Mouse (Mus musculus): ENCODE data around the gene Fgf12. TPM values are rescaled to one million over a fixed set of nuclear protein-coding genes. Genes with fewer than 3 reads are reported as not detected.

The Fgf12 gene
- polyA plus RNA-seq, 1 experiment from 2014 or later = 8.0 TPM

- H3K4me3 ChIP-seq (ENCODE audit: low read depth, low read length) = no peak overlapping the region
- no peaks in the 10 kb centered on the region for H3K9me3 ChIP-seq (ENCODE audit: control insufficient read depth, low read length)
- H3K36me3 ChIP-seq (ENCODE audit: control insufficient read depth, insufficient read depth, low read length) = no peaks in the 10 kb centered on the region
- H3K4me2 ChIP-seq (ENCODE audit: low read depth, low read length) = no peak overlapping the region
- no peak overlapping the region for H3K27ac ChIP-seq (replicated peaks; ENCODE audit: low read depth, low read length)
- H3K4me1 ChIP-seq (ENCODE audit: control insufficient read depth, insufficient read depth, low read length) = no peaks in the 10 kb centered on the region
- no peaks in the 10 kb centered on the region for H3K27me3 ChIP-seq (replicated peaks; ENCODE audit: control insufficient read depth, insufficient read depth, low read length)
- WGBS = 79% methylated on average over 5 of the region's 5 CpGs
- no peak overlapping the region for H3K9ac ChIP-seq (ENCODE audit: low read depth, low read length)
- DNase-seq (ENCODE audit: low spot score) = no peak
- ATAC-seq (ENCODE audit: low read depth) = no peak
Measured at GRCm38 (mm10) chr16:28631721-28632120, 121.1 kb downstream of the Fgf12 start.

- H3K36me3 ChIP-seq (ENCODE audit: control insufficient read depth, insufficient read depth, low read length) = no peaks in the 10 kb centered on the region
- DNase-seq (ENCODE audit: low spot score) = no peak
- no peaks in the 10 kb centered on the region for H3K4me1 ChIP-seq (ENCODE audit: control insufficient read depth, insufficient read depth, low read length)
- H3K9ac ChIP-seq (ENCODE audit: low read depth, low read length) = no peak overlapping the region
- H3K4me3 ChIP-seq (ENCODE audit: low read depth, low read length) = no peak overlapping the region
- H3K27ac ChIP-seq (replicated peaks; ENCODE audit: low read depth, low read length) = no peak overlapping the region
- no peaks in the 10 kb centered on the region for H3K27me3 ChIP-seq (replicated peaks; ENCODE audit: control insufficient read depth, insufficient read depth, low read length)
- no peak overlapping the region for H3K4me2 ChIP-seq (ENCODE audit: low read depth, low read length)
- no peaks in the 10 kb centered on the region for H3K9me3 ChIP-seq (ENCODE audit: control insufficient read depth, low read length)
- 87% methylated on average over 11 of the region's 11 CpGs for WGBS
- no peak for ATAC-seq (ENCODE audit: low read depth)
Measured at GRCm38 (mm10) chr16:28630771-28631484, 121.9 kb downstream of the Fgf12 start.

- WGBS = 82% methylated on average over 6 of the region's 6 CpGs
- 0 out of 2 replicates have a peak, but pooled peaks cover 6% of the 10 kb centered on the region for H3K9me3 ChIP-seq (ENCODE audit: control insufficient read depth, low read length)
- H3K4me3 ChIP-seq (ENCODE audit: low read depth, low read length) = no peak overlapping the region
- DNase-seq (ENCODE audit: low spot score) (no peak), ATAC-seq (ENCODE audit: low read depth) (no peak)
- no peaks in the 10 kb centered on the region for H3K4me1 ChIP-seq (ENCODE audit: control insufficient read depth, insufficient read depth, low read length)
- H3K27ac ChIP-seq (replicated peaks; ENCODE audit: low read depth, low read length) = no peak overlapping the region
- no peak overlapping the region for H3K4me2 ChIP-seq (ENCODE audit: low read depth, low read length)
- no peaks in the 10 kb centered on the region for H3K36me3 ChIP-seq (ENCODE audit: control insufficient read depth, insufficient read depth, low read length)
- H3K9ac ChIP-seq (ENCODE audit: low read depth, low read length) = no peak overlapping the region
- H3K27me3 ChIP-seq (replicated peaks; ENCODE audit: control insufficient read depth, insufficient read depth, low read length) = no peaks in the 10 kb centered on the region
Measured at GRCm38 (mm10) chr16:28626259-28626658, 126.6 kb downstream of the Fgf12 start.

- Histone ChIP-seq H3K27ac (replicated peaks; ENCODE audit: low read depth, low read length) (no peak overlapping the region; the same call in 1 of the 2 replicates), H3K36me3 (ENCODE audit: control insufficient read depth, insufficient read depth, low read length) (no peaks in the 10 kb centered on the region), H3K4me1 (ENCODE audit: control insufficient read depth, insufficient read depth, low read length) (no peaks in the 10 kb centered on the region), H3K9me3 (ENCODE audit: control insufficient read depth, low read length) (0 out of 2 replicates have a peak, but pooled peaks cover 6% of the 10 kb centered on the region), H3K4me2 (ENCODE audit: low read depth, low read length) (no peak overlapping the region), H3K27me3 (replicated peaks; ENCODE audit: control insufficient read depth, insufficient read depth, low read length) (no peaks in the 10 kb centered on the region), H3K4me3 (ENCODE audit: low read depth, low read length) (no peak overlapping the region), H3K9ac (ENCODE audit: low read depth, low read length) (no peak overlapping the region)
- ATAC-seq (ENCODE audit: low read depth) = peak; percentile 91
- DNase-seq (ENCODE audit: low spot score) = peak; percentile 47
- WGBS = 49% methylated on average over 5 of the region's 5 CpGs
Measured at GRCm38 (mm10) chr16:28625689-28626088, 127.2 kb downstream of the Fgf12 start.

GRCm38 (mm10) chr16:28614412-28614811 is 138.5 kb downstream of the Fgf12 start:
- Histone ChIP-seq H3K27ac (replicated peaks; ENCODE audit: low read depth, low read length) (no peak overlapping the region), H3K4me1 (ENCODE audit: control insufficient read depth, insufficient read depth, low read length) (peaks cover 8% of the 10 kb centered on the region), H3K9ac (ENCODE audit: low read depth, low read length) (no peak overlapping the region), H3K9me3 (ENCODE audit: control insufficient read depth, low read length) (no peaks in the 10 kb centered on the region), H3K27me3 (replicated peaks; ENCODE audit: control insufficient read depth, insufficient read depth, low read length) (no peaks in the 10 kb centered on the region), H3K36me3 (ENCODE audit: control insufficient read depth, insufficient read depth, low read length) (no peaks in the 10 kb centered on the region), H3K4me3 (ENCODE audit: low read depth, low read length) (no peak overlapping the region), H3K4me2 (ENCODE audit: low read depth, low read length) (no peak overlapping the region)
- 72% methylated on average over 3 of the region's 3 CpGs for WGBS
- DNase-seq (ENCODE audit: low spot score) (peak; percentile 21), ATAC-seq (ENCODE audit: low read depth) (peak; percentile 37; the same call in 1 of the 2 replicates)

GRCm38 (mm10) chr16:28610940-28611339 is 141.9 kb downstream of the Fgf12 start:
- H3K27ac ChIP-seq (replicated peaks; ENCODE audit: low read depth, low read length) = no peak overlapping the region
- H3K9me3 ChIP-seq (ENCODE audit: control insufficient read depth, low read length) = no peaks in the 10 kb centered on the region
- H3K4me2 ChIP-seq (ENCODE audit: low read depth, low read length) = no peak overlapping the region; the same call in 1 of the 2 replicates
- DNase-seq (ENCODE audit: low spot score) (peak; percentile 70), ATAC-seq (ENCODE audit: low read depth) (peak; percentile 55; the same call in 1 of the 2 replicates)
- H3K4me3 ChIP-seq (ENCODE audit: low read depth, low read length) = no peak overlapping the region
- peaks cover 8% of the 10 kb centered on the region for H3K4me1 ChIP-seq (ENCODE audit: control insufficient read depth, insufficient read depth, low read length)
- H3K36me3 ChIP-seq (ENCODE audit: control insufficient read depth, insufficient read depth, low read length) = no peaks in the 10 kb centered on the region
- WGBS = 7% methylated on average over 3 of the region's 3 CpGs
- H3K9ac ChIP-seq (ENCODE audit: low read depth, low read length) = no peak overlapping the region
- no peaks in the 10 kb centered on the region for H3K27me3 ChIP-seq (replicated peaks; ENCODE audit: control insufficient read depth, insufficient read depth, low read length)

GRCm38 (mm10) chr16:28603155-28603554 is 149.7 kb downstream of the Fgf12 start:
- no peak overlapping the region for H3K4me2 ChIP-seq (ENCODE audit: low read depth, low read length)
- no peaks in the 10 kb centered on the region for H3K27me3 ChIP-seq (replicated peaks; ENCODE audit: control insufficient read depth, insufficient read depth, low read length)
- H3K9me3 ChIP-seq (ENCODE audit: control insufficient read depth, low read length) = no peaks in the 10 kb centered on the region
- H3K4me1 ChIP-seq (ENCODE audit: control insufficient read depth, insufficient read depth, low read length) = no peaks in the 10 kb centered on the region
- no peak for DNase-seq (ENCODE audit: low spot score)
- no peak for ATAC-seq (ENCODE audit: low read depth)
- no peak overlapping the region for H3K27ac ChIP-seq (replicated peaks; ENCODE audit: low read depth, low read length)
- 69% methylated on average over 1 of the region's 1 CpGs for WGBS
- no peaks in the 10 kb centered on the region for H3K36me3 ChIP-seq (ENCODE audit: control insufficient read depth, insufficient read depth, low read length)
- H3K4me3 ChIP-seq (ENCODE audit: low read depth, low read length) = no peak overlapping the region
- no peak overlapping the region for H3K9ac ChIP-seq (ENCODE audit: low read depth, low read length)

GRCm38 (mm10) chr16:28601723-28602122 is 151.1 kb downstream of the Fgf12 start:
- no peak for DNase-seq (ENCODE audit: low spot score)
- H3K27me3 ChIP-seq (replicated peaks; ENCODE audit: control insufficient read depth, insufficient read depth, low read length) = no peaks in the 10 kb centered on the region
- H3K9me3 ChIP-seq (ENCODE audit: control insufficient read depth, low read length) = no peaks in the 10 kb centered on the region
- no peak overlapping the region for H3K9ac ChIP-seq (ENCODE audit: low read depth, low read length)
- H3K4me1 ChIP-seq (ENCODE audit: control insufficient read depth, insufficient read depth, low read length) = no peaks in the 10 kb centered on the region
- H3K36me3 ChIP-seq (ENCODE audit: control insufficient read depth, insufficient read depth, low read length) = no peaks in the 10 kb centered on the region
- ATAC-seq (ENCODE audit: low read depth) = no peak
- WGBS = 72% methylated on average over 4 of the region's 4 CpGs
- H3K27ac ChIP-seq (replicated peaks; ENCODE audit: low read depth, low read length) = no peak overlapping the region
- H3K4me3 ChIP-seq (ENCODE audit: low read depth, low read length) = no peak overlapping the region
- H3K4me2 ChIP-seq (ENCODE audit: low read depth, low read length) = no peak overlapping the region

GRCm38 (mm10) chr16:28596112-28596511 is 156.8 kb downstream of the Fgf12 start:
- Histone ChIP-seq H3K4me3 (ENCODE audit: low read depth, low read length) (no peak overlapping the region), H3K27me3 (replicated peaks; ENCODE audit: control insufficient read depth, insufficient read depth, low read length) (0 out of 2 replicates have a peak, but pooled peaks cover 2% of the 10 kb centered on the region), H3K4me1 (ENCODE audit: control insufficient read depth, insufficient read depth, low read length) (no peaks in the 10 kb centered on the region), H3K9ac (ENCODE audit: low read depth, low read length) (no peak overlapping the region), H3K9me3 (ENCODE audit: control insufficient read depth, low read length) (no peaks in the 10 kb centered on the region), H3K4me2 (ENCODE audit: low read depth, low read length) (no peak overlapping the region), H3K27ac (replicated peaks; ENCODE audit: low read depth, low read length) (no peak overlapping the region), H3K36me3 (ENCODE audit: control insufficient read depth, insufficient read depth, low read length) (no peaks in the 10 kb centered on the region)
- WGBS = 82% methylated on average over 13 of the region's 13 CpGs
- DNase-seq (ENCODE audit: low spot score) (no peak), ATAC-seq (ENCODE audit: low read depth) (no peak)
